Comparison of ENCODE assay signal across 10 mouse cellular contexts in the genomic region with DNA sequence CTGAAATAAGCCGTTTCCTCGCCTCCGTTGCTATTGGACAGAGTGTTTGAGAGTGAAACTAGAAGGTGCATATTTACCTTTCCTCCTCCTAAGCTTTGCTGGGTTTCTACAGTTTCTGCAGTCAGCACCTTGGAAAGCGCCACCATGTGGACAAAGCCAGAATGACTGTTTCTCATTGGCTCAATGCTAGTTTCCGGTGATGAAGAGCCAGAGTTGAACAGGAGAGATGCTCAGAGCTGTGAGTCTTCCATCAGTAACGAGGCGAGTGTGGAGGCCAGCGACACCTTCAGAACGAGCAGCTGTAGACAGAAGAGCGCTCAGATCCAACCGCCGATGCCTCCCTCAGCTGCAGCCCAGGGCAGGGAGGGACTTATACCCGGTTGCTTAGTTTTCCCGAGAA. TPM values are rescaled to one million over a fixed set of nuclear protein-coding genes. Genes with fewer than 3 reads are reported as not detected.
DNase-seq lines count a peak whose midpoint lies in the region; ATAC-seq lines count a peak whose summit lies in the region.
"Had no signal": no experiment of that assay in that cellular context is flagged by ENCODE, and none has a peak within 500 bp of the region (broad histone marks: within the 10 kb centered on the region; RNA-seq: fewer than 3 reads in every experiment).

No protein-coding gene starts in this region.

- no peaks in the 10 kb centered on the region for H3K4me1 ChIP-seq in liver, embryonic 12.5 days
- H3K4me1 ChIP-seq: hindbrain, embryonic 15.5 days had no signal

- DNase-seq in cerebellum, postnatal 14 days, result peak; percentile 55 to 78
- DNase-seq in liver, result peak; percentile 39
- DNase-seq in c-Kit-positive CD71-positive TER-119-positive erythroid progenitor cells, embryonic 14.5 days (ENCODE audit: low spot score), result peak; percentile 18
- DNase-seq in left cerebral cortex, postnatal 25 days (ENCODE audit: low spot score in 2 of 2), result peak; percentile 31 to 40
- no peak for DNase-seq in urinary bladder, postnatal 10 days (ENCODE audit: low spot score)

- 33% methylated on average over 14 of the region's 14 CpGs for WGBS in liver, embryonic 12.5 days (ENCODE audit: insufficient replicate concordance)

- no peaks in the 10 kb centered on the region for H3K36me3 ChIP-seq in liver, embryonic 12.5 days
- H3K36me3 ChIP-seq: hindbrain, embryonic 15.5 days; neural tube, embryonic 12.5 days had no signal

- H3K4me2 ChIP-seq in liver, embryonic 12.5 days, result no peak overlapping the region
- H3K4me2 ChIP-seq: hindbrain, embryonic 15.5 days; neural tube, embryonic 12.5 days had no signal

- peaks cover 19% of the 10 kb centered on the region for H3K27me3 ChIP-seq in liver, embryonic 12.5 days (replicated peaks)
- H3K27me3 ChIP-seq: hindbrain, embryonic 15.5 days; neural tube, embryonic 12.5 days had no signal

- H3K9me3 ChIP-seq in liver, embryonic 12.5 days (replicated peaks), result no peaks in the 10 kb centered on the region
- H3K9me3 ChIP-seq: hindbrain, embryonic 15.5 days; neural tube, embryonic 12.5 days had no signal

- H3K9ac ChIP-seq in liver, embryonic 12.5 days, result no peak overlapping the region
- H3K9ac ChIP-seq: hindbrain, embryonic 15.5 days; neural tube, embryonic 12.5 days had no signal

- intact Hi-C loops in left cerebral cortex, postnatal 25 days (cut with DNase I), result no loop called here

- no peak for ATAC-seq in cerebellum, adult (ENCODE audit: insufficient number of reproducible peaks, low FRiP score, low TSS enrichment)
- no peak for ATAC-seq in liver, embryonic 12.5 days
- ATAC-seq in neutrophil, adult 5-6 weeks (ENCODE audit: extremely low read depth, insufficient number of reproducible peaks, low FRiP score, poor library complexity, severe bottlenecking), result 0 out of 2 replicates have a peak, but pooled peaks have one; percentile 6

- no peak overlapping the region for H3K4me3 ChIP-seq in liver, embryonic 12.5 days
- H3K4me3 ChIP-seq: hindbrain, embryonic 15.5 days; neural tube, embryonic 12.5 days had no signal

- no peak overlapping the region for H3K27ac ChIP-seq in liver, embryonic 12.5 days
- H3K27ac ChIP-seq: hindbrain, embryonic 15.5 days; neural tube, embryonic 12.5 days had no signal

RNA-seq across cellular contexts. Expression of a gene that starts 4.1 kb away (rescaled TPM):
- polyA plus RNA-seq in liver, embryonic 12.5 days (2016; fragmentation: Nextera tagmentation; extraction: Ambion mirVana), result 2.5 and 3.0 TPM in 2 replicates
- total RNA-seq in left cerebral cortex, postnatal 25 days (2021), result not detected
- total RNA-seq in neutrophil, adult 5-6 weeks (2017), result not detected in 2 replicates

RNA-seq across cellular contexts. Expression of a gene that starts 17.6 kb away (rescaled TPM):
- polyA plus RNA-seq in liver, embryonic 12.5 days (2016; fragmentation: Nextera tagmentation; extraction: Ambion mirVana), result not detected in 2 replicates
- under 1 TPM; 0.41 to 0.62 TPM for total RNA-seq in left cerebral cortex, postnatal 25 days (2021)
- total RNA-seq in neutrophil, adult 5-6 weeks (2017), result not detected in 2 replicates

RNA-seq across cellular contexts. Expression of a gene that starts 45.5 kb away (rescaled TPM):
- polyA plus RNA-seq in liver, embryonic 12.5 days (2016; fragmentation: Nextera tagmentation; extraction: Ambion mirVana), result 29.0 and 30.8 TPM in 2 replicates
- total RNA-seq in left cerebral cortex, postnatal 25 days (2021), result 1 to 10 TPM; 5.7 to 6.4 TPM
- 5.0 TPM in 2 replicates for total RNA-seq in neutrophil, adult 5-6 weeks (2017)

RNA-seq across cellular contexts. Expression of a gene that starts 45.7 kb away (rescaled TPM):
- polyA plus RNA-seq in liver, embryonic 12.5 days (2016; fragmentation: Nextera tagmentation; extraction: Ambion mirVana), result 0.12 and 0.13 TPM in 2 replicates
- not detected for total RNA-seq in left cerebral cortex, postnatal 25 days (2021)
- 0.47 and 0.86 TPM in 2 replicates for total RNA-seq in neutrophil, adult 5-6 weeks (2017)
- polyA plus RNA-seq: neural tube, embryonic 12.5 days had no signal
